Mouse (Mus musculus) gastrocnemius, adult 2 months (tissue): ENCODE results near the gene Plxdc2. TPM values are rescaled to one million over a fixed set of nuclear protein-coding genes. Genes with fewer than 3 reads are reported as not detected.

Experiments used
- DNase-seq: peaks from one replicate; pipeline ENCODE4 v3.0.0; 2022
- H3K27ac ChIP-seq: fragments of 200-600 bp; 2 replicates; pipeline ENCODE4 v1.8.1; 2022; ENCODE audit warnings: mild to moderate bottlenecking
- H3K4me3 ChIP-seq: fragments of 200-600 bp; 2 replicates; pipeline ENCODE4 v1.8.1; 2022; ENCODE audit warnings: mild to moderate bottlenecking, moderate library complexity
- CTCF ChIP-seq: fragments of 200-600 bp; IDR thresholded peaks from 2 replicates; pipeline ENCODE4 v1.8.1; 2022; ENCODE audit warnings: antibody characterized with exemption, mild to moderate bottlenecking, moderate library complexity
- intact Hi-C: fragments of 180-260 bp; cut with DNase I; formaldehyde crosslinking; loops from one replicate; pipeline ENCODE4 v1.15.1; 2025
- total RNA-seq, 2 experiments: library from RNA; stranded (reverse); gene quantifications; 2 replicates each; pipeline ENCODE4 v1.2.3; 2021

The Plxdc2 gene
- total RNA-seq, 2 experiments from 2014 or later, result 12.1 to 18.4 TPM

- no peak for TF ChIP-seq CTCF
- Histone ChIP-seq H3K4me3 (no peak overlapping the region), H3K27ac (peak overlapping the region; percentile 74)
- intact Hi-C loops, result no loop called here
- DNase-seq, result peak; percentile 80
These were observed 94.9 kb downstream of the Plxdc2 start for GRCm38 (mm10) chr2:16450838-16451665.

DNA sequence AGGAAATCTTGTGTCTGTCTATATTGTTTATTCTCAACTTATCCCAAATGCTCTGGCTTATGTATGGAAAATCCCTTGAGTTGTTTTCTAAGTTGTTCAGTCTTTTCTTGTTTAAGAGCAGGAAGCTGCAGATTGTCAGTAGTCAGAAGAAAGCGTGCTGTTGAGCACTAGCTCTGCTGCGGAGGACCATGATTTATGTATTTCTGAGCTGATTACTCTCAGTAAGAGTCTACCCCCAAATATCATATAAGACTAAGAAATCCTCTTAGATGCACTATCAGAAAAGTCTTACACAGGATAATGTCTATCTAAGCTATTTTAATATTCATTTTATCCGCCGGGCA is 95.5 kb downstream of the Plxdc2 start:
- peak overlapping the region; percentile 74 for H3K27ac ChIP-seq

GRCm38 (mm10) chr2:16452080-16452479 is 96.0 kb downstream of the Plxdc2 start:
- intact Hi-C loops, result no loop called here
- no peak for DNase-seq
- peak; percentile 57 for TF ChIP-seq CTCF
- Histone ChIP-seq H3K4me3 (no peak overlapping the region), H3K27ac (peak overlapping the region; percentile 74)

More for the DNA sequence above, 95.5 kb downstream of the Plxdc2 start:
- no peak overlapping the region for H3K4me3 ChIP-seq
- DNase-seq, result no peak
- intact Hi-C loops, result no loop called here
- TF ChIP-seq CTCF, result no peak

- TF ChIP-seq CTCF, result no peak
- DNase-seq, result no peak
- H3K4me3 ChIP-seq, result no peak overlapping the region
- H3K27ac ChIP-seq, result no peak overlapping the region
- intact Hi-C loops, result no loop called here
These were observed 100.2 kb downstream of the Plxdc2 start for GRCm38 (mm10) chr2:16456264-16456780.

- TF ChIP-seq CTCF, result no peak
- no peak overlapping the region for H3K4me3 ChIP-seq
- intact Hi-C loops, result no loop called here
- H3K27ac ChIP-seq, result no peak overlapping the region
- DNase-seq, result no peak
These were observed 103.4 kb downstream of the Plxdc2 start for GRCm38 (mm10) chr2:16459490-16459889.

DNA sequence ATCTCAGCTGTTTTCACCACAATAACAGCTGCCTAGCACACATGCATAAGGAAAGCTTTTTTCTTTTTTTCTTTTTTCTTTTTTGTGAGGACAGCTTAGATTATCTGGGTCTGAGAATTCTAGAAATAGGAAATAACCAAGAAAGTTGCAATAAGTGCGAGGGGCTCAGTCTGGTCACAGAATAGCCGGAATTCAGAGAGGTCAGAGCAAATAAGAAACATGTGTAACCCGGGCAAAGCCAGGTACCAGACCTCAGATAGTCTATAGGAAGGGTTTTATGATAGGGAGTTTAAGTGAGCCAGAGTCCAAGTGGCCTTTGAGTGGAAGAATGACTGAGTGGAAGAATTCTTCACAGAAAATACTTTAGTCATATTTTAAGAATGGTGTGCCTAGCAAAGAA is 114.0 kb downstream of the Plxdc2 start:
- intact Hi-C loops, result no loop called here
- TF ChIP-seq CTCF, result no peak
- DNase-seq, result no peak
- Histone ChIP-seq H3K27ac (no peak overlapping the region), H3K4me3 (no peak overlapping the region)

GRCm38 (mm10) chr2:16483943-16484342 is 127.8 kb downstream of the Plxdc2 start:
- no peak overlapping the region for H3K27ac ChIP-seq
- no peak for TF ChIP-seq CTCF
- H3K4me3 ChIP-seq, result no peak overlapping the region
- intact Hi-C loops, result no loop called here
- DNase-seq, result no peak

DNA sequence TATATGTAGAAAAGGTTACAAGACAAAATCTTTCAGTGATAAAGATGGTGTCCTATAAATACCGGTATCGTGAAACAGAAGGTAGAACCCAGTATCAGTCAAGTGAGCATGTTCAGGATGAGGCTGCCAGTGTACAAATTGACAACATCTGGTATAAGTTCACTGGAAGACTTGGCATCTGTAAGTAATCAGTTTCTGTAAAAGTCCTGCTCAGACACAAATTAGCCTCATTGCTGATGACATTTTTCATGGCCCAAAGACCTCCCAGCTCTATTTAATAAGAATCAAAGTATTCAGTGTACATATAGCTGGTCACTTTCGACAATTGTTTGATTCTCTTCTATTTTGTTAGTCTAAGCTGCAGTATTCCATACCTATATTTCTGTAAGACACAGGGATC is 129.9 kb downstream of the Plxdc2 start:
- no peak overlapping the region for H3K27ac ChIP-seq
- intact Hi-C loops, result no loop called here
- no peak for DNase-seq
- no peak overlapping the region for H3K4me3 ChIP-seq
- no peak for TF ChIP-seq CTCF

DNA sequence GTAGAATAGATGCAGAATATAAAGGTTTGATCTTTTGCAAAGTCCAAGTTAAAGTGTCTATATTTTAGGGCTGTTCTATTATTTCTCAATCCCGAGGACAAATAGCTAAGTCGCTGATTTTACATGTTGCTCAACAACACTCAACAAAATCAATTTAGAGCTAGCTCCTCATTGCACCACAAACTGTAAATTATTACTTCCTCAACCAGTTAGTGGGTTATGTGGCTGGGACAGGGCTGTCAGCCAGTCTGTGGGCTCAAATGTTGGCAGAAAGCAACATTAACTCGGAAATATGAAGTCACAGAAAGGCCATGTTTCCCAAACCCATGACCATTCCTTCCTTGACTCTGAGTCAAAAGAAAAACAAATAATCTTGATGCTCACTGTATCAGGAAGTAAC is 135.1 kb downstream of the Plxdc2 start:
- peak; percentile 27 for DNase-seq

DNA sequence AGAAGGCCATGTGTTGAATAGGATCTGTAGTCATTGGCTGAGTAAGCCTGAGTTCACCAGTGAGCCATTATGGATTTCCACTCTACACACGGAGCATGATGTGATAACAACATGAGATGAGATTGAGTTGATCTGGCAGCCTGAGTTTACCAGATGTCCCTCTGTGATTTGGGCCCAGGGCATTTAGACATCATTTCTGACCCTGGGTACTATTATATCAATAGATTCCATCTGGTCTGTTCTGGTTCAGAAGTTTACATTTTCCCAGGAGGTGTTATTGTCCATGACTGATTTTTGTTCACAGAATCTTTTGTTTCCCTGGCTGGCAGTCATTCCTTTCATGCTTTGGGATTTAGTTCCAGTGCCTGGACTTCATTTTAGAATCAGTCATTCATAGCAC is 146.7 kb downstream of the Plxdc2 start:
- Histone ChIP-seq H3K4me3 (no peak overlapping the region), H3K27ac (no peak overlapping the region)
- intact Hi-C loops, result no loop called here
- TF ChIP-seq CTCF, result no peak
- no peak for DNase-seq

More for the DNA sequence above, 135.1 kb downstream of the Plxdc2 start:
- Histone ChIP-seq H3K4me3 (no peak overlapping the region), H3K27ac (no peak overlapping the region)
- TF ChIP-seq CTCF, result no peak
- intact Hi-C loops, result no loop called here

GRCm38 (mm10) chr2:16507540-16508230 is 151.6 kb downstream of the Plxdc2 start:
- no peak overlapping the region for H3K4me3 ChIP-seq
- intact Hi-C loops, result no loop called here
- H3K27ac ChIP-seq, result no peak overlapping the region
- no peak for DNase-seq
- no peak for TF ChIP-seq CTCF

DNA sequence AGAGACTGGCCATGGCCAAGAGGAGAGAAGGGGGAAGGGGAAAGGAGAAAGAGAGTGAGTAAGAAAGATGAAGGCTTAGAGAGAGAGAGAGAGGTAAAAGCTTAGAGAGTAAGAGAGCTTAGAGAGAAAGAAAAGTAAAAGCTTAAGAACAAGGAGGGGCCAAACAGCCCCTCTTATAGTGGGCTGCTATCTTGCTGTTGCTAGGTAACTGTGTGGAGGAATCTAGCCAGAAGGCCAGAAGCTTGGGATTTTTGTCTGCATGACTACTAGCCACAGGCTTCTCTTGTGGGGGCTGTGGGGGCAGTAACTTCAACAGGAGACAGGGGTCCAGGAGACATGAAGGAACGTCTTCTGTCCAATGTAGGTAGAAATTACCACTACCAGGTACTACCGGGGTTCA is 162.0 kb downstream of the Plxdc2 start:
- H3K27ac ChIP-seq, result no peak overlapping the region
- H3K4me3 ChIP-seq, result no peak overlapping the region

GRCm38 (mm10) chr2:16523427-16523826 is 167.3 kb downstream of the Plxdc2 start:
- H3K4me3 ChIP-seq, result no peak overlapping the region
- intact Hi-C loops, result no loop called here
- TF ChIP-seq CTCF, result no peak
- H3K27ac ChIP-seq, result no peak overlapping the region
- peak; percentile 21 for DNase-seq

More for the DNA sequence above, 162.0 kb downstream of the Plxdc2 start:
- no peak for DNase-seq
- intact Hi-C loops, result no loop called here
- TF ChIP-seq CTCF, result no peak
